Mouse (Mus musculus) midbrain, embryonic 10.5 days (tissue): ENCODE measurements at regions not wholly inside any gene's neighbourhood (a gene's known extent, or its start where the extent isn't known, plus 50 kb on each side); places are given as distances from the start of the nearest gene placed in this dataset.

Experiments used
- DNase-seq: peaks from one replicate; pipeline ENCODE4 v3.0.0-alpha.2; 2017; ENCODE audit warnings: low spot score
- H3K27ac ChIP-seq: fragments of 300-500 bp; sonication (generic); replicated peaks from 2 replicates; pipeline ENCODE4 v1.5.1; 2016; ENCODE audit warnings: mild to moderate bottlenecking
- H3K27me3 ChIP-seq: fragments of 300-500 bp; sonication (generic); 2 replicates; pipeline ENCODE4 v1.6.1; 2016; ENCODE audit warnings: low read depth, mild to moderate bottlenecking; ENCODE audit not compliant: poor library complexity, severe bottlenecking
- H3K36me3 ChIP-seq: fragments of 300-500 bp; sonication (generic); 2 replicates; pipeline ENCODE4 v1.6.1; 2016; ENCODE audit warnings: mild to moderate bottlenecking, moderate library complexity
- H3K4me1 ChIP-seq: fragments of 300-500 bp; sonication (generic); 2 replicates; pipeline ENCODE4 v1.6.1; 2016
- H3K4me3 ChIP-seq: fragments of 300-500 bp; sonication (generic); 2 replicates; pipeline ENCODE4 v1.5.1; 2016; ENCODE audit warnings: mild to moderate bottlenecking, moderate library complexity
- H3K9me3 ChIP-seq: fragments of 300-500 bp; sonication (generic); replicated peaks from 2 replicates; pipeline ENCODE4 v1.6.1; 2016; ENCODE audit warnings: mild to moderate bottlenecking
- WGBS: fragments of 180-500 bp; shearing (Covaris S2); methylation state at CpG from one replicate; pipeline ENCODE4 v1.1.7; 2016; 5-methylcytosine and 5-hydroxymethylcytosine counted together

DNA sequence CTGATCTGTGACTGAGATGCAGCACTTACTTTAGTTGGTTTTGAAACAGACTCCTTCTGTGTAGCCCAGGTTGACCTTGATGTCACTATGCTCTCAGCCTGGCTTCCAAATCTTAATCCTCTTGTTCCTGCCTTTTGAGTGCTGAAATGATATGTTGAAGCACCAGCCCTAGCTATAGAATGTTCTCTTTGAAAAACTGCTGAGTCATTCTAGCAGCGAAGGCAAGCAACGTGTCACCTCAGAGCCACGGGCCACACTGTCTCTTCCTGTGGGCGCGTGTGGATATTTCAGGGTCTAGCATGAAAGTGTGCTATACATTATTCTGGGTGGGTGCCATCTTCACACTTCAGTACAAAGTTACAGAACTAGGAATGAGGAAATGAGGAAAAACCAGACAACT is 510.0 kb upstream of the Vstm2b start:
- H3K4me3 ChIP-seq, result no peak overlapping the region
- DNase-seq, result no peak
- H3K27me3 ChIP-seq, result no peaks in the 10 kb centered on the region
- H3K9me3 ChIP-seq, result no peaks in the 10 kb centered on the region
- 93% methylated on average over 5 of the region's 5 CpGs for WGBS
- no peak overlapping the region for H3K27ac ChIP-seq
- peaks cover 42% of the 10 kb centered on the region for H3K4me1 ChIP-seq
- no peaks in the 10 kb centered on the region for H3K36me3 ChIP-seq

DNA sequence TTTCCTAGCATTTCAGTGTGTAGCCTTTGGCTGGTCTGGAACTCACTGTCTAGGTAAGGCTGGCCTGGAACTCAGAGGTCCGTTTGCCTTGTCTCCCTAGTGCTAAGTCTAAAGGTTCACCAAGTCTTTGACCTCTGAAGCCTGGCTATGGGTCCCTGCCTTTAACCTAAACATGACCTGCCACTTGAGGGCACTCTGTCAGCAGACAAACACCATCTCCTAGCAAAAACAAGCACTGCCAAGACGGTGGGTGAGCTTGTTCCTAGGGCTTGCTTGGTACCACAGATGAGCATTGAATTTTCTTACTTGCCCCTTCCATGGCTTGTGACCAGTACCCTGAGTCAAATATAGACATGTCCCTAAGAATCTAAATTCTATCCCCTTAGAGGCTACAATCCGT is 508.3 kb upstream of the Vstm2b start:
- Histone ChIP-seq H3K27ac (peak overlapping the region; percentile 83), H3K36me3 (no peaks in the 10 kb centered on the region), H3K4me3 (no peak overlapping the region), H3K27me3 (no peaks in the 10 kb centered on the region), H3K9me3 (no peaks in the 10 kb centered on the region), H3K4me1 (peaks cover 43% of the 10 kb centered on the region)
- WGBS, result 37% methylated on average over 3 of the region's 3 CpGs
- peak; percentile 21 for DNase-seq

DNA sequence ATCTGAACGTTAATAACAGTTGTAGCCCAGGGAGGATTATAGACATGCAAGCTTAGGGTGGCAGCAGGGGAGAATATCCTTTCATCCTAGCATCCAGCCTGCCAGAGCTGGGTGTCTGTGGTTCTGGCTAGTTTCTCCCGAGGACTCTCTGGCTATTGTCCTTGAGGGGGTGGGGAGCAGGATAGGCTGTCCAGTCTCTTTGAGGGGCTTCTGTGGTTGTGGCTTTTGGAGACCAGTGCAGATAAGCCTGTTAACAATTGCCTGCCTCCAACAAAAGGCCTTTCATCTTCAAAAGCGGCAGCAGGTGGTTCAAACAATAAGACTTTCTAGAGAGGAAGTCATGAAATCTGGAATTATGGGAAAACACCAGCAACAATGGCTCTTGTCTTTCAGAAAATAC is 507.2 kb upstream of the Vstm2b start:
- H3K9me3 ChIP-seq, result no peaks in the 10 kb centered on the region
- H3K36me3 ChIP-seq, result no peaks in the 10 kb centered on the region
- no peak overlapping the region; the same call in 1 of the 2 replicates for H3K4me3 ChIP-seq
- H3K27me3 ChIP-seq, result no peaks in the 10 kb centered on the region
- H3K27ac ChIP-seq, result peak overlapping the region; percentile 83
- 5% methylated on average over 3 of the region's 3 CpGs for WGBS
- peak; percentile 65 for DNase-seq
- peaks cover 43% of the 10 kb centered on the region for H3K4me1 ChIP-seq

DNA sequence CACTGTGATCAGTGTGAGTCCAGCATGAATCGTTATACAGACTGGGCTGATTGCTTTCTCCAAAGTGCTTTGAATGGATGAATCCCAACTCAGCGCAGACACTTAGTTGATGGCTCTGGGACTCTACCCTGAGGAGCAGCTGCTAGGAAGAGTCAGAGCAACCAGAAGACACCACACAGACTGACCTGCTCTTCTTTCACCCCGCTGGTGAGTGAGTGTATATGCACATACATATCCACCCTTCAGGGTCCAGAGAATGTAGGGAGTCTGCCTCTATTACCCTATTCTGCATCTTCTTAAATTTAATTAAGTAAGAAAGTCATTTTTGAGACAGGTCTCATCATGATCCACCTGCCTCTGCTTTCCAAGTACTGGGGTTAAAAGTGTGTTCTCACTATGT is 506.5 kb upstream of the Vstm2b start:
- DNase-seq, result no peak
- no peaks in the 10 kb centered on the region for H3K27me3 ChIP-seq
- H3K4me1 ChIP-seq, result peaks cover 43% of the 10 kb centered on the region
- no peak overlapping the region for H3K4me3 ChIP-seq
- H3K27ac ChIP-seq, result peak overlapping the region; percentile 83
- H3K9me3 ChIP-seq, result no peaks in the 10 kb centered on the region
- WGBS, result 46% methylated on average over 3 of the region's 3 CpGs
- no peaks in the 10 kb centered on the region for H3K36me3 ChIP-seq

DNA sequence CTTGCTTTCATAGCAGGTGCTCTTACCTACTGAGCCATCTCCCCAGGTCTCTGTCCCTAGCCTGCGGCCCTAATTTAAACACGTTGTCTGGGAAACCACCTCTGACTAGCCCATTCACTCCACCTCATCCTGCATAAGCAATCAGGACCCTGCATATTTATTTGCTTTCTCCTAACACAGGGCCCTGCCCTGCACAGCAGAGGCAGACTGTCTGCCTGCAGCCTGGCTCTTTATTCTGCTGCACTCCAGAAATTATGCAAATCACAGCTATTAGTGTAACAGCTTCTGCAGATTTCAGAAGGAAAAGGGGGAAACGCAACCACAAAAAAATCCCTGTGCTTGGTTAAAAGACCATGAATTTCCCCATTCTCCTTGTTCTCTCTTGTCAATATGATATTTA is 505.9 kb upstream of the Vstm2b start:
- H3K9me3 ChIP-seq, result no peaks in the 10 kb centered on the region
- H3K27ac ChIP-seq, result peak overlapping the region; percentile 83
- 27% methylated on average over 3 of the region's 3 CpGs for WGBS
- H3K36me3 ChIP-seq, result no peaks in the 10 kb centered on the region
- H3K4me1 ChIP-seq, result peaks cover 43% of the 10 kb centered on the region
- H3K27me3 ChIP-seq, result no peaks in the 10 kb centered on the region
- DNase-seq, result peak; percentile 29
- no peak overlapping the region for H3K4me3 ChIP-seq

DNA sequence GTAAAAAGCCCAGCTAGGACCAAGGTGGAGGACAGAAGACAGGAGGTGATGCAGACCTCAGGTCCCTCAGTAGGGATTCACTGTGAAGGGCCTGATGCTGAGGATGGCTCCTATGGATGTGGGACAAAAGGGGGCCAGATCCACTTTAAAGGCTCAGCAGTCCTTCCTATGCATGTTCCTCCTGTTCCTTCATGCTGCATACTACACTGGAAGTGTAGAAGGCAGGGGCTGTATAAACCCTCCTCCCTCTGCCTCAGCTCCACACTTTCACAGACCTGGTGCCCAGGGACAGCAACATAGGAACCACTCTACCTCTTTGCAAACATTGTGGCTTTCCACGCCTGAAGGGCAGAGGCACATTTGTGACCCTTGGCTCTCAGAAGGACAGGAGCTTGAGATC is 505.4 kb upstream of the Vstm2b start:
- Histone ChIP-seq H3K27me3 (no peaks in the 10 kb centered on the region), H3K4me1 (peaks cover 43% of the 10 kb centered on the region), H3K4me3 (no peak overlapping the region), H3K36me3 (no peaks in the 10 kb centered on the region), H3K9me3 (no peaks in the 10 kb centered on the region), H3K27ac (peak overlapping the region; percentile 83)
- WGBS, result 74% methylated on average over 1 of the region's 1 CpGs
- DNase-seq, result no peak

DNA sequence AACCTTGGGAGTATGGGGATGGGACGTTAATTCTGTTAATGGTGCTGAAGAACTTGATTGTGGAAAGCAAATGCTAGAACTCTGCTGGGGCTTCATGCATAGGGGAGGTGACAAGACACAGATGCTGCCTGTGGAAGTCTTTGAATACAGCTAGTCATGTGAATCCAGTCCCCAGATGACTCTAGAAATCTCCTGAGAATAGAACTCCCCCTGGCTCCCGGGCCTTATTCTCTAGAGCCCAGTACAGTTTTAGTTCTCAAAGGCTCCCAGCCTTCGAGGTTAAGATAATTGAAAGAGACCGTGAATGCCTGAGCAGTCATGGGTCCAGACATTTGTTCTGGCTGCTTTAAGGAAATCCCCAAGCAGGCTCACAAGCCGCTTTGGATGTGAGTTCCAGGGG is 499.9 kb upstream of the Vstm2b start:
- Histone ChIP-seq H3K36me3 (no peaks in the 10 kb centered on the region), H3K27ac (0 out of 2 replicates have a peak overlapping the region, but pooled peaks have one; percentile 7), H3K4me1 (peaks cover 14% of the 10 kb centered on the region), H3K4me3 (no peak overlapping the region), H3K9me3 (no peaks in the 10 kb centered on the region), H3K27me3 (no peaks in the 10 kb centered on the region)
- WGBS, result 61% methylated on average over 5 of the region's 5 CpGs
- no peak for DNase-seq

DNA sequence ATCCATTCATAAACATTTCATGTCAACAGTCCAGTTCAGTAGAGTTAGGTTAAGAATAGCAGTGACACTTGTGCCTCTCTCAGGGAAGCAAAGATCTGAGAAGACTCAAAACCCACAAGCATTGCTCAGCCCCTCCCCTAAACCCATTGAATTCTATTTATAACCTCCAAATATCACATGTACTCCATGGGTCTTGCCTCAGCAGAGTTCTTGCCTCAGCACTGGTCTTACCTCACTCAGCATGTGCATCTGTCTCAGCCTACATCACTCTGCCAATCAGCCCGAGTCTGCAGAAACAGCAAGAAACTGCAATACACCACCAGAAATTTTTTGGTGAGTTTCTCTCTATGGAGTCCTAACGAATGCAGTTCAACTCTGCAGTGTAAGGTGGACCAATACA is 478.8 kb upstream of the Vstm2b start:
- H3K27me3 ChIP-seq, result no peaks in the 10 kb centered on the region
- WGBS, result 88% methylated on average over 2 of the region's 2 CpGs
- no peaks in the 10 kb centered on the region for H3K9me3 ChIP-seq
- H3K4me3 ChIP-seq, result no peak overlapping the region
- no peaks in the 10 kb centered on the region for H3K4me1 ChIP-seq
- DNase-seq, result no peak
- H3K27ac ChIP-seq, result no peak overlapping the region
- H3K36me3 ChIP-seq, result no peaks in the 10 kb centered on the region

DNA sequence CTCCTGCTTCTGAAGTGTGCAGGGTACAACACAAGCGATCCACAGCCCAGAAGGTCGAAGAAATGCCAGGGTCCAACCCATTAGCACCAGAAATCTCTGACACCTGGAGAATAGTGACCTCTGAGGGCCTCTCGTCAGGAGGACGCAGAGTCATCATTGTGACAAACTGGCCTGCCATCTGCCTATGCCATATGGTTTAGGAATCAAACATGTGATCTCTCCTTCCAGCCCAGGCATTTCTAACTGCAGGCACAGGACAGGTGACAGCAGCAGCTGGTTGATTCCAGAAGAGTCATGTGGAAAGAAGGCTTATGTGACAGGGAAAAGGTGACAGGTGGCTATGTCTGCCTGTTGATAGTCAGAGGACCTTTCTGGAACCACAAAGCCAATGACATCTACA is 476.0 kb upstream of the Vstm2b start:
- 85% methylated on average over 4 of the region's 4 CpGs for WGBS
- Histone ChIP-seq H3K27ac (no peak overlapping the region), H3K27me3 (no peaks in the 10 kb centered on the region), H3K9me3 (no peaks in the 10 kb centered on the region), H3K4me3 (no peak overlapping the region), H3K4me1 (no peaks in the 10 kb centered on the region), H3K36me3 (no peaks in the 10 kb centered on the region)
- DNase-seq, result no peak

DNA sequence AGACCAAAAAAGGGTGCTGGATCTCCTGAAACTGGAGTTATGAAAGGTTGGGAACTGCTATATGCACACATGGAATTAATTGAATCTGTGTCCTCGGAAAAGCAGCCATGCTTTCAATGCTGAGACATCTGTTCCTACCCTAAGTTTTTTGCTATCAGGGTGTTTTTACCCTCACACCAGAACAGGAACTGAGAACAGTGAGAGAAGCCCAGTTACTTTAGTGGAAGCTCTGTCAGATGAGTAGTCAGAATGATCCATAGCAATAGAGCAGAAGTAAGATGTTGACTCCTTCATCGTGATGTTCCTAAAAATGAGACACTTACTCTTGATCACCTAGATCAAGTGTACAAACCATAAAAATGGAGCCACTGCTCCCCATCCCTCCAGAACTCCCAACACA is 468.7 kb upstream of the Vstm2b start:
- Histone ChIP-seq H3K9me3 (no peaks in the 10 kb centered on the region), H3K27ac (no peak overlapping the region), H3K4me1 (no peaks in the 10 kb centered on the region), H3K36me3 (no peaks in the 10 kb centered on the region), H3K27me3 (no peaks in the 10 kb centered on the region), H3K4me3 (no peak overlapping the region)
- WGBS, result 87% methylated on average over 2 of the region's 2 CpGs
- no peak for DNase-seq

DNA sequence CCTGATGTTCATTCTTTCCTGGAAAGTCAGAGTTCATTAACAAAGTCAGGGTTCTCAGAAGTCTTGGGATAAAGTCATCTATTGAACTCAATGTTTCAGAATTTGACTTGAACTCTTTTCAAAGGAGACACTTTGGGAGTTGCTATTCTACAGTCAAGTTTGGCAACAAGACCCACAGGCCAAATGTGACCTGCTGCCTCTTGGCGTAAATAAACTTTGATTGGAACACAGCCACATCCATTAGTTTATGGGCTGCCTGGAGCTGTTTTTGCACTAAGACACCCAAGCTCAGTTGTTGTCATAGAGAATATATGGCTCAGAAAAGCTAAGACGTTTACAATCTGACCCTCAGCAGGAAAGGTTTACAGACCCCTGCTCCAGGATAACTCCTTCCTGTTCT is 464.2 kb upstream of the Vstm2b start:
- Histone ChIP-seq H3K27me3 (no peaks in the 10 kb centered on the region), H3K4me3 (no peak overlapping the region), H3K4me1 (no peaks in the 10 kb centered on the region), H3K9me3 (no peaks in the 10 kb centered on the region), H3K36me3 (no peaks in the 10 kb centered on the region), H3K27ac (no peak overlapping the region)
- 79% methylated on average over 2 of the region's 2 CpGs for WGBS
- no peak for DNase-seq

DNA sequence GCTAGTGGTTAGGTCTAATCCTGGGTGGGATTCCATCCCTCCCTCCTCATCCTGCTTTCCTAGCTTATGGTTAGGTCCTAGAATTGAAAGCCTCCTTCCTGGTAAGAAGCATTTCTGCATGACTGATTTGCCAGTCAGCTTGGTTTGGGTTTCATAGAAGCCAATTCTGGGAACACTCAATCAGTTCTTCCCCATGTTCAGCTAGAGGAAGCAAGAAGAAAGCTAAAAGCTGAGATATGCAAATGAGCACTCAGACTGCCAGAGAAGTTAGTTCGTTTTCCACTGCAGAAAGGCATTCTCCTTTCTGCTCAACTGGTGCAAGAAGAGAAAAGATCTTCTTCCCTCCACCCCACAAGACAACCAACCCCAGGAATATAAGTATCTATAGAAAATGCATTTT is 457.0 kb upstream of the Vstm2b start:
- Histone ChIP-seq H3K4me3 (no peak overlapping the region), H3K27me3 (no peaks in the 10 kb centered on the region), H3K9me3 (no peaks in the 10 kb centered on the region), H3K4me1 (no peaks in the 10 kb centered on the region), H3K36me3 (no peaks in the 10 kb centered on the region), H3K27ac (no peak overlapping the region)
- WGBS, result 29% methylated on average over 1 of the region's 1 CpGs
- no peak for DNase-seq

DNA sequence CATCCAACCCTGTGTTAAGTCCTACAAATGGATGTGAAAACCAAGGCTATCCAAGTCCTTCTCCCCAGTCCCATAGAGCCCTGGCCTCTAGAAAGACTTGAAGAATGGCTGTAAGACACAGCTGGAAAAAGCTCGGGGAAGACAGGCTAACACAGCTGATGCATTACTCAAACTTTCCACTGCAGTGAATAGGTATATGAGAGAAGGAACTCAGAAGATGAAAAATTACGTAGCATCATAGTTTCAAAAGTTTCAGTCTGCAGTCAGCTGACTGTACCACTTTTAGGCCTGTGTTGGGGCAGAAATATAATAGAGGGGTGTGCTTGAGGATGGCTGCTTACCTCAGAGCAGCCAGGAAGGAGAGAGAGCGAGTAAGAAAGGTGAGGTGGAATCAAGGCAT is 456.3 kb upstream of the Vstm2b start:
- no peak overlapping the region for H3K4me3 ChIP-seq
- DNase-seq, result no peak
- no peaks in the 10 kb centered on the region for H3K27me3 ChIP-seq
- no peaks in the 10 kb centered on the region for H3K4me1 ChIP-seq
- H3K9me3 ChIP-seq, result no peaks in the 10 kb centered on the region
- WGBS, result 81% methylated on average over 3 of the region's 3 CpGs
- H3K27ac ChIP-seq, result no peak overlapping the region
- no peaks in the 10 kb centered on the region for H3K36me3 ChIP-seq

DNA sequence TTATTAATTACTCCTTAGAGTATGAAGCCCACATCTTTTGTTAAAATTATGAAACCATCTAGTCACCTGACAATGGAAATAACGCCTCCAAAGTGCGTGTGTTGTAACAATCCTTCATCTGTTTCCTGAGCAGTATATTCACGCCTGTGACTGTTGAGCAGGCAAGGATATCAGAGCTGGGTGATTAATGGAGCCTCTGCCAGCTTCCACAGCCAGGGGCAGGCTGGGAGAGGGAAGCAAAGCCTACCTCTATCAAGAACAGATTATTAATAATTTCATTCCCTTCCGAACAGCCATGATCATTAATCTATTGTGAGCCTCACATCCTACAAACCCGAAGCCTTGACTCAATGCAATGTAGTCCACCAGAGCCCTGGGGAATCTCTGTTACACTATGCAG is 431.7 kb upstream of the Vstm2b start:
- 87% methylated on average over 5 of the region's 5 CpGs for WGBS
- H3K27ac ChIP-seq, result no peak overlapping the region
- no peaks in the 10 kb centered on the region for H3K9me3 ChIP-seq
- H3K36me3 ChIP-seq, result no peaks in the 10 kb centered on the region
- H3K4me3 ChIP-seq, result no peak overlapping the region
- H3K4me1 ChIP-seq, result 0 out of 2 replicates have a peak, but pooled peaks cover 8% of the 10 kb centered on the region
- no peaks in the 10 kb centered on the region for H3K27me3 ChIP-seq
- no peak for DNase-seq
